Mouse (Mus musculus): Measurements from ENCODE around the gene Srsf5.

Srsf5 gene

GRCm38 (mm10) chr12:80951640-80952219 is 6.4 kb downstream of the Srsf5 start:
- no peak for DNase-seq

GRCm38 (mm10) chr12:80952526-80952925 is 7.2 kb downstream of the Srsf5 start:
- DNase-seq, result no peak

GRCm38 (mm10) chr12:80956039-80956438 is 10.7 kb downstream of the Srsf5 start:
- no peak for DNase-seq

GRCm38 (mm10) chr12:80957961-80958360 is 12.7 kb downstream of the Srsf5 start:
- DNase-seq, result no peak

- DNase-seq, result no peak
Observed at GRCm38 (mm10) chr12:80962566-80962965, 17.3 kb downstream of the Srsf5 start.

GRCm38 (mm10) chr12:80966059-80966838 is 20.9 kb downstream of the Srsf5 start:
- no peak for DNase-seq

GRCm38 (mm10) chr12:80967918-80968317 is 22.6 kb downstream of the Srsf5 start:
- DNase-seq, result no peak

GRCm38 (mm10) chr12:80968605-80969004 is 23.3 kb downstream of the Srsf5 start, which contains the start of gene Slc10a1:
Slc10a1 (minus strand) TSS chr12:80968705.
- no peak for DNase-seq

- DNase-seq, result no peak
Observed at GRCm38 (mm10) chr12:80970181-80970705, 24.9 kb downstream of the Srsf5 start.

GRCm38 (mm10) chr12:80971756-80972155 is 26.5 kb downstream of the Srsf5 start:
- DNase-seq, result no peak

GRCm38 (mm10) chr12:80975939-80976671 is 30.8 kb downstream of the Srsf5 start:
- DNase-seq, result no peak

GRCm38 (mm10) chr12:80982326-80982725 is 37.0 kb downstream of the Srsf5 start:
- DNase-seq, result peak; percentile 59

- DNase-seq, result no peak
Observed at GRCm38 (mm10) chr12:80983695-80984094, 38.4 kb downstream of the Srsf5 start.

GRCm38 (mm10) chr12:80986628-80987027 is 41.3 kb downstream of the Srsf5 start:
- no peak for DNase-seq

GRCm38 (mm10) chr12:80988286-80988685 is 43.0 kb downstream of the Srsf5 start:
- no peak for DNase-seq

GRCm38 (mm10) chr12:80990901-80991445 is 45.7 kb downstream of the Srsf5 start:
- no peak for DNase-seq

- no peak for DNase-seq
Observed at GRCm38 (mm10) chr12:80991806-80992205, 46.5 kb downstream of the Srsf5 start.

GRCm38 (mm10) chr12:80992540-80993122 is 47.3 kb downstream of the Srsf5 start:
- no peak for DNase-seq

- no peak for DNase-seq
Observed at GRCm38 (mm10) chr12:80993773-80994172, 48.5 kb downstream of the Srsf5 start.

GRCm38 (mm10) chr12:80995326-80995725 is 50.0 kb downstream of the Srsf5 start:
- no peak for DNase-seq

GRCm38 (mm10) chr12:80997652-80998051 is 52.3 kb downstream of the Srsf5 start:
- DNase-seq, result no peak

GRCm38 (mm10) chr12:80998528-80999221 is 53.4 kb downstream of the Srsf5 start:
- DNase-seq, result no peak

Measured in right cerebral cortex, adult 18-20 months (tissue).